Mouse (Mus musculus) C2C12 (cell line): ENCODE measurements around the gene Hfe2. TPM values are rescaled to one million over a fixed set of nuclear protein-coding genes. Genes with fewer than 3 reads are reported as not detected.
A peak's percentile ranks its signal among the peaks of the same experiment; 100 is the strongest.
"Not testable (repeated sequence)": the region's sequence is repeated elsewhere in the genome, so short reads cannot be mapped to it uniquely, and the experiment has no call there.

ENCODE experiments used
- H3K27me3 ChIP-seq: one replicate; pipeline ENCODE4 v1.6.1; 2011; ENCODE audit not compliant: control insufficient read depth, insufficient read depth, insufficient read length
- H3K36me3 ChIP-seq: one replicate; pipeline ENCODE4 v1.6.1; 2011; ENCODE audit not compliant: control insufficient read depth, insufficient read depth
- H3K4me3 ChIP-seq: one replicate; pipeline ENCODE4 v1.5.1; 2011; ENCODE audit warnings: mild to moderate bottlenecking, control low read depth; ENCODE audit not compliant: poor library complexity, insufficient read depth, severe bottlenecking
- H3K79me2 ChIP-seq: one replicate; pipeline ENCODE4 v1.6.1; 2011; ENCODE audit not compliant: control insufficient read depth, insufficient read depth
- H3K79me3 ChIP-seq: one replicate; pipeline ENCODE4 v1.6.1; 2011; ENCODE audit warnings: low read depth, control low read depth
- H3ac ChIP-seq: one replicate; pipeline ENCODE3; 2011; ENCODE audit warnings: low read depth; ENCODE audit not compliant: control insufficient read depth, insufficient read length
- CEBPB ChIP-seq: IDR thresholded peaks from one replicate; pipeline ENCODE4 v1.6.1; 2011; ENCODE audit warnings: low read depth, mild to moderate bottlenecking, control low read depth, moderate library complexity
- CTCF ChIP-seq: IDR thresholded peaks from one replicate; pipeline ENCODE4 v1.5.1; 2011; ENCODE audit not compliant: control insufficient read depth, insufficient read depth, insufficient read length
- FOSL1 ChIP-seq: IDR thresholded peaks from one replicate; pipeline ENCODE4 v1.8.0; 2011; ENCODE audit warnings: mild to moderate bottlenecking, low read length; ENCODE audit not compliant: poor library complexity, insufficient read depth, severe bottlenecking
- MAX ChIP-seq: IDR thresholded peaks from one replicate; pipeline ENCODE4 v1.6.1; 2011; ENCODE audit warnings: mild to moderate bottlenecking, control low read depth
- MYOD1 ChIP-seq: IDR thresholded peaks from one replicate; pipeline ENCODE4 v1.6.1; 2011; ENCODE audit warnings: low read depth; ENCODE audit not compliant: control insufficient read depth, insufficient read length
- MYOG ChIP-seq: IDR thresholded peaks from one replicate; pipeline ENCODE4 v1.6.1; 2011; ENCODE audit not compliant: control insufficient read depth, insufficient read length; ENCODE audit errors: extremely low read depth
- USF1 ChIP-seq: IDR thresholded peaks from one replicate; pipeline ENCODE4 v1.6.1; 2011; ENCODE audit warnings: low read depth, mild to moderate bottlenecking, control low read depth, moderate library complexity
- polyA plus RNA-seq: library from polyadenylated mRNA; unstranded; fragments of >200 nt; fragmentation: generic; extraction: Trizol; gene quantifications from one replicate; pipeline ENCODE4 v1.2.1, GENCODE M21; 2012; ENCODE audit warnings: missing spikeins

Hfe2 gene
- polyA plus RNA-seq, 1 experiment: 0.23 TPM

DNA sequence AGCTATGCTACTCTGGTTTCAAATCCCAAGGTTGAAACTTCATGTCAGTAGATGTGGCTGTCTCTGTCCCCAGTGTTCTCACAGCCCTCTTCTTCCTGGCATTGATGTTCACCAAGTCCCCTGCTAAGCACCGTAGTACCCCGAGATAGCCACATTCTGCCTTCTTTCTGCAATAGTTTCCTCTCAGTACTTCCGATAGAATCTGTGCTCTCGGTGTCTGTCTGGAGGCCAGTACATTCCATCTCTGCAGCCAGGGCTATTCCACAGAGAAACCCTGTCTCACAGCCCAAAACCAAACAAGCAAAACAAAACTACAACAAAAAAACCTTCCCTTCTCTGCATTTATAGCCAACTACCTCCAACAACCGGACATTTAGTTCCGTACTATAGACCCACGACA, 28.8 kb upstream of the Hfe2 start:
- TF ChIP-seq CTCF (no peak), USF1 (no peak), MAX (no peak), FOSL1 (no peak), CEBPB (no peak), MYOD1 (no peak), MYOG (no peak)
- no peaks in the 10 kb centered on the region for H3K79me2 ChIP-seq
- no peaks in the 10 kb centered on the region for H3K27me3 ChIP-seq
- H3K4me3 ChIP-seq: no peak overlapping the region
- no peak overlapping the region for H3ac ChIP-seq
- no peaks in the 10 kb centered on the region for H3K79me3 ChIP-seq
- H3K36me3 ChIP-seq: no peaks in the 10 kb centered on the region

DNA sequence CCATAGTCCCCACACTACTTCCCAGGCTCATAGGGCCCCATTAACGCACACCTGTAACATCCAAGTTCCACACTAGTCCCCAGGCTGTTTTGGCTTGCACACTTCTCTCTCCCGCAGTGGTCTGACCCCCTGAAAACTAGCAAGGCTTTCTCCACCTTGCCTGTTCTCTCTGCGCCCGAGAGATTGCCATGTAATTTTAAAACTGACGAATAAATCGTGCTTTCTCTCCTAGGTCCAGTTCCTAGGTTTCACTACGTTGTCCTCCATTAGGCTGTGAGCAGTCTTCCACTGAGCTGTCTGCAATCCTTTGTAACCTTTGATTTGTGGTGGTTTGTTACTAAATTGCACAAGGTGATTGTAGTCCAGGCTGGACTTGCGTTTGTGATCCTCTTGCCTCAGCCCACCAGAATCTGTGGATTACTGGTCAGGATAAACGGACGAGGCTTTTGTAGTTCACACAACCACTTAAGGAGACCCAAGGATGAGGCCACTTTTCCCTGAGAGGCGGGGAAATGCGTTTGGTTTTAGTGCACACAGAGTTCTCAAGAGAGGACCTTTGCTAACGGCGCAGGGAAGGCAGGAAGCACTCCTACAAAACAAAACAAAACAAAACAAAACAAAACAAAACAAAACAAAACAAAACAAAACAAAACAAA, 28.2 kb upstream of the Hfe2 start:
- not testable (repeated sequence) for H3K79me2 ChIP-seq, H3K27me3 ChIP-seq, H3K79me3 ChIP-seq, H3ac ChIP-seq, H3K36me3 ChIP-seq
- H3K4me3 ChIP-seq: peak overlapping the region; percentile 18

DNA sequence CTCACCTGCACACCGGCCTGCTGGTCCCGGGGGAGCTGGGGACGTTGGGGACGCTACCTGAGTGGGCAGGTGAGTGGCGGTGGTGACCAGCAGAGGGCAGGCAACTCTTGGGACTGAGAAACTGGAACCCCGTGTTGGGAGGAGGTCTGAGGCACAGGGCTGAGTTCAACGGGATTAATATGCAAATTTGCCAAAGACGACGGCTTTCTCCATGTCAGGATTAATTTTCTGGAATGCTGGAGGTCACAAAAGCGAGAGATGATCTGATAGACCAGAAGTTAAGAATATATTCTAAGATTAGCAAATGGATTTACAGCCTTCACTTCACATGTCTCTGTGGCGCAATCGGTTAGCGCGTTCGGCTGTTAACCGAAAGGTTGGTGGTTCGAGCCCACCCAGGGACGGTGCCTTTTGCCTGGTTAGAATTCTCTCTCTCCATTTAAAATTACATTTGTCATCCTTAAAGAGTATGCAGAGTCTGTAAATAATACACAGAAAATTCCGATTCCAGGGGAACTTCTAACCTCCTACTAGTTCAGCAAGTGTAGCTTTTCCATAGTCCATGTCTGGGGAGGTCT, 27.4 kb upstream of the Hfe2 start:
- Histone ChIP-seq H3K36me3 (no peaks in the 10 kb centered on the region), H3K27me3 (no peaks in the 10 kb centered on the region), H3K79me2 (no peaks in the 10 kb centered on the region), H3K4me3 (peak overlapping the region; percentile 18), H3ac (peak overlapping the region; percentile 30), H3K79me3 (no peaks in the 10 kb centered on the region)
- TF ChIP-seq MAX: no peak
- no peak for TF ChIP-seq MYOG
- no peak for TF ChIP-seq USF1
- TF ChIP-seq FOSL1: no peak
- peak; percentile 70 for TF ChIP-seq CEBPB
- peak; percentile 39 for TF ChIP-seq CTCF

DNA sequence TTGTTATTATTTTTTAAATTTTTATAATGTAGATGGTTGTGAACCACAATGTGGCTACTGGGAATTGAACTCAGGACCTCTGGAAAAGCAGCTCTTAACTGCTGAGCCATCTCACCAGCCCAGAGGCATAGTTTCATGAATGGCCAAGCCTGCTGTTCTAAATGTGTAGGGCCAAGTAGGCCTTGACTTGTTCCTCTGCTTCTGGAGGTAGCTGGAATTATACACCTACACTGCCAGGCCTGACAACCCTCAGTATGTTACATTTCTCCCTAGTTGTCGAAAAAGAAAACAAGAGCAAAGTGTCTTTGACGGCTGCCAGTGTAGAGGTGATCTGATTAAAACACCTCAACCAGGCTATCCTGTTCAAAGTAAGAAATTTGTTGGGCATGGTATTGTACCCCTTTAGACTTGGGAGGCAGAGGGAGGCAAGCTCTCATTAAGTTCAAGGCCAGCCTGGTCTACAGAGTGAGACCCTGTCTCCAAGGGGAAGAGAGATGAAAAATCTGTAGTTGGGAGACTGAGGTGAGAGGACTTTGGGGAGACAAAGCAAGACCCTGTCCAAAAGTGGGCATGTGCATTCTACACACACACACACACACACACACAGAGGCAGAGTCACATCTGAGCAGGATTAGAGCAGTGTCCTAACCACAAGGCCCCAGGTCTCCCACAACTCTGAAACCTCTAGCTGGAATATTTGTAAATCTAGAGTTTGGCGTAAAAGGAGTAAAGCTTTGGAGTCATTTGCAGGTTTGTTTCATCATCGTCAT, 26.3 kb upstream of the Hfe2 start:
- Histone ChIP-seq H3K79me3 (no peaks in the 10 kb centered on the region), H3K27me3 (no peaks in the 10 kb centered on the region), H3K4me3 (no peak overlapping the region), H3ac (no peak overlapping the region), H3K36me3 (no peaks in the 10 kb centered on the region), H3K79me2 (no peaks in the 10 kb centered on the region)
- no peak for TF ChIP-seq MYOD1

DNA sequence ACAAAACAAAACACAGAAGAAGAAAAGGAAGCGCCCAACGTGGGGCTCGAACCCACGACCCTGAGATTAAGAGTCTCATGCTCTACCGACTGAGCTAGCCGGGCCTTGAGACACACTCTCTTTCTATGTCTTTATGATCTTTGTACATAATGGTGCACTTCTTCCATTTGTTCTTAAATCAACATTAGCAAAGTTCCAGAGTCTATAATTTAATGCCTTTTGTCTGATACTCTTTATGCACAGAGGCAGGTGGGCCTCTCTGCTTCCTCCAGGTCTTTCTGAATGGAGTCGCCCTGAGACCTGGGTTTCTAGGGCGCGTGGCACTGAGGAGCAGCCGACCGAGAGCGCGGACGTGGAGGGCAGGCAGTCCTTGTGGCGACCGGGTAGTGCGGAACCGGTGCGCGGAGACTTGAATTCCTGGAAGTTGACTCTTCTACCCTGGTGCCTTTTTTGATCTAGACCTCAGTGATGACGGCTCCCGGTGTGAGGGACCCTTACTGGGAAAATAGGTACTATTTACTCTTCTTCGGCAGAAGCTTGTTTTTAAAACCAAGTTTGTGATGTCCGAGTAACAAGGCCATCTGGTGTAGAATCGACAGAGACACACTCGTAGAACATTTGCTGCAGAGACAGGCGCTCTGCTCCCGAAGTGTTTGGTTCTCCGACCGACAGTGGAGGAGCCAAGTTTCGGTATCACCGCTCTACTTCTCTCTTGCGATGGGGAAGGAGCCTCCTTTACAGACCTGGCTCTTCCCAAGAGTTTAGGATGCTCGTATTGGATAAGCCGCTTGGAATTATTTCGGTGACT, 25.3 kb upstream of the Hfe2 start:
- Histone ChIP-seq H3K4me3 (peak overlapping the region; percentile 50), H3K36me3 (no peaks in the 10 kb centered on the region), H3ac (peak overlapping the region; percentile 52), H3K79me3 (no peaks in the 10 kb centered on the region), H3K79me2 (no peaks in the 10 kb centered on the region), H3K27me3 (no peaks in the 10 kb centered on the region)
- TF ChIP-seq MYOD1: no peak
- TF ChIP-seq CTCF: no peak
- TF ChIP-seq MYOG: no peak
- TF ChIP-seq MAX: no peak
- peak; percentile 8 for TF ChIP-seq CEBPB
- no peak for TF ChIP-seq USF1
